Mouse (Mus musculus) NIH3T3 (cell line): ENCODE results near the gene Snrpa.
A peak's percentile ranks its signal among the peaks of the same experiment; 100 is the strongest.

ENCODE experiments used
- DNase-seq: peaks from one replicate; pipeline ENCODE4 v3.0.0-alpha.2; 2012; ENCODE audit warnings: low read depth

Gene Snrpa

DNA sequence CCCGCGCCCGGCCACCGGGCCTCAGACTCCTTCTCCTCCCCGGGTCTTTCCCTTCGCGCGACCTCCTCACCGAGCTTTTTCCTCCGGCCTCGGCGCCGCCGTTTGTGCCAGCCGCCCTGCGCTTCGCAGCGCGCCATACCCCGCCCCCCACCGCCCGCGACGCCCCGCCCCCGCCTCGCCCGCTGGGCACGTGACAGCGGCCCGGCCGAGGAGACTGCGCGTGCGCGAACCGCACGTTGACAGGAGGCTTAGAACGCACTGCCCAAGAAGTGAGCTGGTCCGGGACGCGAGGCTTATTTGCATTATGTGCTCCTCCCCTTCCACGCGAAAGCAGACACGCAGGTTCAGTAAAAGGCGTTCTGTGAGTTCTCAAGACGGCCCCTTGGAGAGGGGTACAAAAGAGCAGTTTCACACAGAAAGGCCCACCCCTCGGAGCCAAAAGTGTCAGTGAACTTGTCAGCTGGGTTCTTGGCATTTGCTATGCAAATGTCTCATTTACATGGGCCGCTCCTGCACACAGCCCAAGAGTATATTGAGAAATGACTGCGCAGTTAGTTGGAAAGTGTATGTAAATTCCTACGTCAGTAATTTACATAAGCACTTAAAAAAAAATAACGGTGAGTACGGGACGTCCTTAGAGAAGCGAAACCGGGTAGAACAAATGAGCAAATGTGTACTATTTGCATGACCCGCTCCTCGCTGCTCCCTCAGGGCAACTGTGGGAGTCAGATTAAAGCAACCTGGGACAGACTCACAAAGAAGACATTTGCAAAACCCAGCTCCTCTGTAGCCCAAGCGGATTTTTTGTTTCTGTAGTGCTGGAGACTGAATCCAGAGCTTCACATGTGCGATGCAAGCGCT is 29.2 kb downstream of the Snrpa start, which contains the start of gene Egln2:
Gene Egln2, minus strand, starts transcription at position 189 of the 861 bp plus-strand sequence.
- peak; percentile 97 for DNase-seq

DNA sequence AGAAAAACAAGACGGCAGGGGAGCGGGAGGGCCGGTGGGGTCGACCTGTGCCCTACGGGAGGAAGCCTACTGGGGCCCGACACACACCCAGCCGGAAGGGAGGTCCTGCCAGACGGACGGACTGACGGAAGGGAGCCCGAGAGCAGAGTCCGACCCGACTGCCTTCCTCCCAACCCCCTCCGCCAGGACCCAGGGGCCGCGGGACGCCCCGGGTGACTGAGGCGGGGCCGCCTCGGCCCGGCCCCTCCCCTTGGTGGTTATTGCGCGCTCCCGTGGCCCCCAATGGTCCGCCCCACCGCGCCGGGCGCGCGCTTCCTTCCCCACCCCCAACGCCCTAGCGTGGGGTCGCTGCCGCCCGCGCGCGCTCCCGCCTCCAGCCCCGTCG is 29.9 kb downstream of the Snrpa start:
- peak; percentile 93 for DNase-seq

DNA sequence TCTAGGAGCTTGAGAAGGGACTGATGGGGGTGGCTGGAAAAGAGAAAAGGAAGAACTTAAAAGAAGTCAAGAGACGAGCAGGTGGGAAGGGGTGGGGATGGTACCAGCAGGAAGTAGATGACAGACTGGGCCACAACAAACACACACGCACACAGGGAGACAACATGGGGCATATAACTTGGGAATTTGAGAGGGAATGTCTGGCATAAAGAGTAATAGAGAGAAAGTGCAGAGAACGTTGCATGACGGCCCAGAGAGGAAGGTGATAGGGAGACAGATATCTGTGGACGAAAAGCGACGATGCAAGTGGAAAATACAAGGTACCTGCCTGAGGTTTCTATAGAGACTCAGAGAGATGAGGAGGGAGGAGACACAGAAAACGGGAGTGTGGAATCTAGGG is 30.4 kb downstream of the Snrpa start:
- DNase-seq: no peak

DNA sequence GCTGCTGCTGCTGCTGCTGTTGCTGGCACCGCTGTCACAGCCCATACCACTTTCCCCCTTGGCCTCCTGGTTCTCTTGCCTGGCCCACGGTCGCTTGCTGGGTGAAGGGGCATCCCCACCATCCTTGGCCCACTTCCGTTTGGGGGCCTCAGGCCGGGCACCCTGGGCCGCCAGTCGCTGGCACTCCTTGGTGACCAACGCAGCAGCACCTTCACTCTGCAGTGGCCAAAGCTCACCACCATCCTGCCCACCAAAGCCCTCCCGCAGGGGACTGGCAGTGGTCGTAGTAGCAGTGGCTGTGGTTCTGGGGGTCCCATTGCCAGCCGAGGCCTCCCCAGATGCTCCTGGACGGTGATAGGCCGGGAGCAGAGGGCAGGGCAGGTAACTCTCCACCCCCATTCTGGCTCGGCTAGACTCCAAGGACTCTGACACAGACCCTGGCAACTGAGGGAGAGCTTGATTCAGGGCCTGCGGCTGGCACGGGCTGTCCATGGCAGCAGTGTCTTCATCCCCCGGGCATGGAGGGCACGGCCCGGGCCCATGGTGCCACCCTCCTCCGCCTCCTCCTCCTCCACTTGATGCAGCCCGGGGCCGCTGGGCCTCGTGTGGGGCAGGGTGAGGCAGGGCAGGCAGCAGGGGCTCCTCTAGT is 30.9 kb downstream of the Snrpa start:
- no peak for DNase-seq

DNA sequence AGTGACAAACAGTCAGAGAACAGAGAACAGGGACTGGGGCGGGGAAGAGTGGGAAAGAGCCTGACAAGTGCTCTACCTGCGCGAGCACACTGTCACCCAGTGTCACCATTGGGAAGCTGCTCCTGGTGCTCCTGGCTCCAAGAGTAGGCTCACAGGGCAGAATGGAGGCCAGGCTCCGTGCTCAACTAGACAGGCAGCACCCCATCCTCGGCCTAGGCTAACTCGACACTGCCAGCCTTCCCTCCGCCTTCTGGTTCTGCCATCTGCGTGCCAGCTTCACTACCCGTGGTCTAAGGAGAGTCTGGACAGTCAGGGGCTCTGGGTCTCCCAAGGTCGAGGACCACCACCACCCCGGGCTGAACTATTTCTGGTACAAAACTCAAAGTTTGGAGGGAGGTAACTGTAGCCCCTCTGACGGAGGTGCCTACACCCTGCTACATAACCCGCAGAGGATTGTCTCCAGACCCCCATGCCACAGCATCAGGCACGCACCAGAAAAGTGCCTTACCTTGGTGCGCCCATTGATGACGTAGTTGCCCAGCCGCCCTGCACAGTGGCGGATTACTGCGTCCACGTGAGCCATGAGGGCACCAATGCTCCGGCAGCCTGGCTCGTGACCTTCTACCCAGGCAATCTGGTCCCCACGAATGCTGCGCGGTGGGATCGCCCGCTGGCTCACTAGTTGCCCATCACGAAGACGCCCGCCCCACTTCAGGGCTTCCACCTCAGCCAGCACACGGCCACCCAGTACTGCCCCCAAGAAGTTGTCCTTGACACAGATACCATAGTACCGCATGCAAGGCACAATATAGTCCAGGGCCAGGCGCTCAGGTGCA is 31.7 kb downstream of the Snrpa start:
- no peak for DNase-seq

DNA sequence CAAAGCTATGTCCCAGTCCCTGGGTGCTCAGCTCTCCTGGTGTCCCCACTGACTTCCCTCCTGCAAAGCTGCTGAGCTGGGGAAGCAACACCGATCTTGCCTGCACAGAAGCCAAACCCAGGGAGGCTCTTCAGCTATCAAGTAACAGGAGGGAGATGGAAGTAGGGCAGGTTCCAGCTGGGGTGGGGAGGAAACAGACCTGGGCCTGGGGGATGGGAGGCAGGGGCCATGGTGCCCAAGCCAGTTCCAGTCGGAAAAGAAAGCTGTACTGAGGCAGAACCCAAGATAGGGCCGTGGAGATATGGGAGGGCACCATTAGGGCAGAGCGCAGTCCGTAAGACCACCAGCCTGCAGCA is 32.6 kb downstream of the Snrpa start:
- DNase-seq: no peak

DNA sequence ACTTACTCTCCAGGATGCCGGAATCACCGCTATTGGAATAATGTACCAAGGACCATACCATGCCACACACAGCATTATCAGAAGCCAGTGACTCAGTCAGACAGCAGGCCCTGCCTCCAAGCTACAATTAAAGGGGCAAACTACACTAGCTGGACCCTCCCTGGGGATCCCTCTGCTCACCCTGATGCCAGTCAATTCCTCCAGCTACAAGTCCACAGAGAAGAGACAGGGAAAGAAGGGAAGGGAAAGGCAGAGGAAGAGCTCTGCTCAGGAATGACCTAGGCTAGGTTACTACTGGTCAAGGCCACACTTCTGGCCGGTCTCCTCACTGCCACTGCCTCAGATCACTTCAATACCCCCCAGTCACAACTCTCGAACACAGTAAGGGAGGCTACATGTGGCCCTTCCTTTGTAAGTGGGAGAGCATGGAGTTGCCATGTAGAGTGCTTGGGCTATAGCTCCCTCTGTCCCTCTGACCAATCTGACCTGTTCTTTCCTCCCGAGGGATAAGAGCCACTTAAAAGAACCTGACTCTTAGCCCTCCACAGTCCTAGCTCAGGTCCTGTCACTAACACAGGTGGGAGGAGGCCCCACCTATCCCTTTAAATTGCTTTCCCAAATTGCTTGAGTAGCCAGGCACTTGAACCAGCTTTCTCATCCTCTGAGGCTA is 33.2 kb downstream of the Snrpa start:
- no peak for DNase-seq

DNA sequence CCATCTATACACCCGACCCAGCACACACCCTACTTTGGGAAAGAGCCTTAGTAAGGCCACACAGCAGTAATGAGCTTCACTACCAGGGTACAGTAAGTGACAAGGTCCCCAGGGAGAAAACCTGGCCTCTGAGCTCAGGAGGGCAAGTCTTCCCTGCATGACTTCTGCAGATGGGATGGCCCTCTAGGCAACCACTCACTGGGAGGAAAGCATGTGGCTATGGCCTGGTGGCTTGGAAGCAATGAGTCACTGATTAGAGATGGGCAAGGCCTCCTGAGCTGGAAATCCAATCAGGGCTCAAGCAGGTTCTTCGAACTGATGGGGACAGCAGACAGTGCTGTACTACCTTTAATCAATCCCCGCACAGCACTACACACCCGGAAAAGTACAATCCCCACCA is 34.3 kb downstream of the Snrpa start:
- peak; percentile 52 for DNase-seq

DNA sequence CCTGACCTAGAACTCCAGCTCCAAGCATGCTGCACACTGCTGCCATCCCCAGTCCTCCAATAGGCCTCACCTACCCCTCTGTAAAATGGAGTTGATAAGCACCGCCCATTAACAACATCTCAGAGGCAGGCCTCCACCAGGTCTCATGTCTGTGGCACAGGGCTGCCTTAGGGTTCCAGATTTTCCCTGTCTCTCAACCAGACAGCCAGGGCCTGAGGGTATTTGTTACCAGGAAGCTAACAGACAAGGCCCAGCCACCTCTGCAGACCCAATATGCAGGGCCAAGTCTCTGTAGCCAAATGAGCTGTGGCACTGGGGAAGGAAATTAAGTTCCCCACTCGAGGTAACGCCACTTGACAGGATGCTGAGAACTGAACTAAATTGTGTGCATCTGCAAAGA is 35.1 kb downstream of the Snrpa start:
- no peak for DNase-seq

DNA sequence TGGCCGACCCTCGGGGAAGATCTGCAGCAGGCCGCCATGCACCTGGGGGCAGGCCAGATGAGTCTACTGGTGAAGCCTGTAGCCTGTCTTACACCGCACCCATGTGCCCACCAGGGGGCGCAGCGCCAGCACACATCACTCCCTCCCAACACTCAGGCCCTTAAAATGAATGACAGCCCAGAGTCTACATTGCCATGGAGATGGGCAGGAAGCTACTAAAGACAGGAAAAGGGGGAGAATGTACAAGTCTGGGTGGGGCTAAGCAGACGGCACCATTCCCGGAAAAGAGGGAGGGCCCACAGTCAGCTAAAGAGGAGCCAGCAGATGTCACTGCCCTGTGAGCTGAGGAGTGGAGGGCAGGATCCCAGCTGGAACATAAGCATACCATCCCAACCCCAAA is 36.2 kb downstream of the Snrpa start:
- peak; percentile 88 for DNase-seq

DNA sequence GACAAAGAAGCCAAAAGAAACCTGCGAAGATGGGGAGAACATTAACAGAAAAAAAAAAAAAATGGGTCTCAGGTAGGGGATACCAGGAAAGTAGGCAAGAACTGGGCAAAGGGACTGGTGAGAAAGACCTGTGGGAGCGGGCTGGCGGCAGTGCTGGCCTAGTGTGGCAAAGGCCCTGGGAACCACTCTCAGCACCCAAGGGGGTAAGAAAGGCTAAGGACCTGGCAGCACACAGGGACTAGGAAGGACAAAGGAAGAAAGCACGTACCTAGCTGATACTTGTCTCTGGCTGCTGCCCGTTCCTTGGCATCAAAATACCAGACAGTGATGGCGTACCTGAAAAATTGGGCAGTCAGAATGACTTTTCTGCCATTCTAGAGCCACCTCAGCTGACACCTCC is 36.8 kb downstream of the Snrpa start:
- no peak for DNase-seq

DNA sequence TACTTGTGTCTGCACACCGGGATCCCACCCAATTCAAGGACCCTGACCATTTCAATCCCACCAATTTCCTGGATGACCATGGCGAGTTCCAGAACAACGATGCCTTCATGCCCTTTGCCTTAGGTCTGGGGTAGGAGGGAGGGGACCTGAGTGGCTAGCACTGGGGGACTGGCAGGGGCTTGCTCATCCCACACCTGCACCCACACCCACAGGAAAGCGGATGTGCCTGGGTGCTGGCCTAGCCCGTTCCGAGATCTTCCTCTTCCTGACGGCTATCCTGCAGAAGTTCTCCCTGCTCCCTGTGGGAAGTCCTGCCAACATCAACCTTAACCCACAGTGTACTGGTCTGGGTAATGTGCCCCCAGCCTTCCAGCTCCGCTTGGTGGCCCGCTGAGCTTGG is 37.9 kb downstream of the Snrpa start:
- no peak for DNase-seq

DNA sequence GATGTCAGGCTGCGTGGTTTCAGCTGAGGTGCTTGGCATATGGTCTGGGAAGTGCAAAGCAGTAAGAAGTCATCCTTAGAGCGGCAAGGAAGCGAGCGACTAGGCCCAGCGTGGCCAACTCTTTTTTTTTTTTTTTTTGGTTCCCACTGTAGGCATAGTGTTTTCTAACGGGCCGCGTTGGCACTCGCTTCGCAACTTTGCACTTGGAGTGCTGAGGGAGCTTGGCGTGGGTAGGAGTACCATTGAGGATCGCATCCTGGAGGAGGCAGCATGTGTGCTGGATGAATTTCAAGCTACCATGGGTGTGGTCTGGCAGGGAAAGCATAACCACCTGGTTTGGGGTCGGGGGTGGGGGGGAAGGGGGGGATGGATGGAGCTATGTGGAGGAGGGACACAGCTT is 40.1 kb downstream of the Snrpa start:
- no peak for DNase-seq

DNA sequence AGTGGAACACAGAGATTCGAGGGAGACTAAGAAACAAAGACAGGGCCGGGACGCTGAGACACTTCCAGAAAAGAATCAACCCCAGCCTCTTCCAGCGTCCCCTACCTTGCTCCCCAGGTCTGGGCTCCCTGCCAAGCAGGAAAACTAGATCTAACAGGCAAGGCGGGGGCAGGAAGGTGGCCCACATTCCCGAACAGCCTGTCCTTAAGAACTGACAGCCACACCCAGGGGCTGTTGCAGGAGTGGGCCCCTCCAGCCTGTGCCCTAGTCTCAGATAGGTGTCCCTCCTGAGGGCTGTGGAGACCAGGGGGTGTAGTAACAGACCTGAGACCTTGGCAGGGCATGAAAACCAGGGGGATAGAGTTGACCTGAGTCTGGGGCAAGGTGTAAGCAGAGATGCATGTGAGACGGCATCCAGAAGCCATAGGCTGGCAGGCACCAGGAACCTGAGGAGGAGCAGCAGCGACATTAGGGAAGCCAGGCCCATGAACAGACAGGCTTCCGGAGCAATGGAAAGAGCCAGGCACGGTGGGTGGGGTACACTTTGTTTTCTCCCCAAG is 42.8 kb downstream of the Snrpa start, which contains the start of gene Cyp2t4:
Gene Cyp2t4, plus strand, starts transcription at position 510 of the 560 bp plus-strand sequence.
- no peak for DNase-seq
